Mouse (Mus musculus) CD4-positive helper T cell, adult 2 months (primary cell): ENCODE measurements around the gene Slc17a7.

Experiments used
- DNase-seq: peaks from one replicate; pipeline ENCODE4 v3.0.0-alpha.2; 2012; ENCODE audit warnings: low read depth, missing footprints, low spot score

Gene Slc17a7

GRCm38 (mm10) chr7:45154096-45154992 is 9.4 kb upstream of the Slc17a7 start, which contains the start of the genes Pih1d1 and Aldh16a1:
Pih1d1 (plus strand) TSS chr7:45154303.
Aldh16a1 (minus strand) TSS chr7:45154584.
- DNase-seq: peak; percentile 97

- peak; percentile 68 for DNase-seq
Observed at GRCm38 (mm10) chr7:45154993-45155514, 8.7 kb upstream of the Slc17a7 start.

GRCm38 (mm10) chr7:45155590-45155989 is 8.2 kb upstream of the Slc17a7 start:
- no peak for DNase-seq

- DNase-seq: no peak
Observed at GRCm38 (mm10) chr7:45156206-45156605, 7.5 kb upstream of the Slc17a7 start.

GRCm38 (mm10) chr7:45157459-45157858 is 6.3 kb upstream of the Slc17a7 start:
- DNase-seq: no peak

- no peak for DNase-seq
Observed at GRCm38 (mm10) chr7:45158991-45159390, 4.8 kb upstream of the Slc17a7 start.

- DNase-seq: no peak
Observed at GRCm38 (mm10) chr7:45160316-45160800, 3.4 kb upstream of the Slc17a7 start.

- no peak for DNase-seq
Observed at GRCm38 (mm10) chr7:45160866-45161265, 2.9 kb upstream of the Slc17a7 start.

GRCm38 (mm10) chr7:45161612-45162473 is 1.9 kb upstream of the Slc17a7 start:
- peak; percentile 88 for DNase-seq

GRCm38 (mm10) chr7:45162551-45162950 is 1.2 kb upstream of the Slc17a7 start:
- DNase-seq: no peak

- DNase-seq: no peak
Observed at GRCm38 (mm10) chr7:45162996-45163615, 643 bp upstream of the Slc17a7 start.

- no peak for DNase-seq
Observed at GRCm38 (mm10) chr7:45164833-45165232, 1.1 kb downstream of the Slc17a7 start.

GRCm38 (mm10) chr7:45165701-45166100 is 2.0 kb downstream of the Slc17a7 start:
- DNase-seq: no peak

GRCm38 (mm10) chr7:45166950-45167401 is 3.2 kb downstream of the Slc17a7 start:
- DNase-seq: no peak

- DNase-seq: no peak
Observed at GRCm38 (mm10) chr7:45167761-45168445, 4.2 kb downstream of the Slc17a7 start.

- DNase-seq: no peak
Observed at GRCm38 (mm10) chr7:45168656-45169055, 4.9 kb downstream of the Slc17a7 start.

- DNase-seq: peak; percentile 22
Observed at GRCm38 (mm10) chr7:45169495-45169894, 5.7 kb downstream of the Slc17a7 start.

- peak; percentile 50 for DNase-seq
Observed at GRCm38 (mm10) chr7:45172974-45173373, 9.2 kb downstream of the Slc17a7 start.

GRCm38 (mm10) chr7:45173772-45174171 is 10.0 kb downstream of the Slc17a7 start:
- peak; percentile 66 for DNase-seq

GRCm38 (mm10) chr7:45174567-45175280 is 11.0 kb downstream of the Slc17a7 start:
- DNase-seq: no peak
